Mouse (Mus musculus) kidney, postnatal 36 days (tissue): ENCODE data around the gene Leap2.

Experiments used
- DNase-seq, 2 experiments: peaks; one replicate each; pipeline ENCODE4 v3.0.0; 2021 to 2022; ENCODE audit warnings: mixed read lengths in 2 of 2

Gene Leap2

DNA sequence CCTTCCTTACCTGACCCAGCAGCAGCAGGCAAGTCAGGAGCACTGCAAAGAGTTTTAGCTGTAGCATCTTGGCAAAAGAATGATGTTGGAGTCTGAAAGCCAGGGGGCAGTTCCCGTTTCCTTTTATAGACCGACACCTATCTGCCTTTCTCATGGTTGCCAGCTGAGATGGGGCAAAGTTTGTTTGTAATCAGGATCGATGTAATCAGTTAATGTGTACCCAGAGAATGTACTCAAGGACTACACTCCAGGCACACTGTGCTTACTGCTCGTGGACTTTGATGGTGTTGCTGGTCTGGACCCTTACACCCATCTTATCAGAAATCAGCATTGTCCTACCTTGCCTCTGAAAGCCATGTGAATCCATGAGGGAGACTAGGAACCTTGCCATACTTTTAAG is at the start of gene Leap2:
TSS of gene Leap2 (minus strand) at position 135 of the 400 bp plus-strand sequence.
- DNase-seq, result peak; percentile 20 to 57

GRCm38 (mm10) chr11:53472709-53473108 is 49.7 kb upstream of the Leap2 start:
- no peak for DNase-seq

DNA sequence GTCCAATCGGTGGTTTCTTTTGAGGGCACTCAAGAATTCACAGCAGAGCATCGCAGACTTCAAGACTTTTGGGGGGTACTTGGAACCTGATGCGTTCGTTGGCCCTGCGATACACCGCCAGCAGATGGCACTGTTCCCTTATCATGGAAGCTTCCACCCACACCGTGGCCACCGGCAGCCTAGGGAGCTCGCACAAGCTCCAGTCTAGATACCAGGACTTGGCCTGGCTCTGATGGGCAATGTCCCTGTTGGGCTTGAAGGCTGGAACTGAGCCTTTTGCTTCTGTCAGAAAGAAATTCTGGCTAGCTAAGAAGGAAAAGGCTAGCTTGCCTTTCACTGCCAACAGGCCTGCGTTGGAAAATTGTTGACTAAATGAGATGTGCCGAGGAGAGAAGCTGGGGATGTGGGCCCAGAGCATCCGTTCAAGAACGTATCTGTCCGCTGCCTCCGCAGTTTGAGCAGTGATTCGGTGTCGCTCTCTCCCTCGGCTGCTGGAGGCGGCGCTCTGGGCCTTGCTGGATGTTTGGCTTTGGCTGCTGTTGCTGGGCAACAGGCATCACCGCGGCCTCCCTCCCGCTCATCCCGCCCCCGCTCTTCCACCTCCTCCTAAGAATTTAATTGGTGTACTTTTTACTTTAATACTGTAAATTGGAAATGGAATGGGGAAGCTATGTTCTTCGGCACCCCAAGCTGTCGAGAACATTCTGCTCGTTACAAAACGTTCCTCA is 47.2 kb upstream of the Leap2 start, which contains the start of gene Gm9837:
TSS of gene Gm9837 (minus strand) at position 512 of the 728 bp plus-strand sequence.
- DNase-seq, result peak; percentile 87 to 95

- no peak for DNase-seq
Measured at GRCm38 (mm10) chr11:53469294-53469967, 46.5 kb upstream of the Leap2 start.

DNA sequence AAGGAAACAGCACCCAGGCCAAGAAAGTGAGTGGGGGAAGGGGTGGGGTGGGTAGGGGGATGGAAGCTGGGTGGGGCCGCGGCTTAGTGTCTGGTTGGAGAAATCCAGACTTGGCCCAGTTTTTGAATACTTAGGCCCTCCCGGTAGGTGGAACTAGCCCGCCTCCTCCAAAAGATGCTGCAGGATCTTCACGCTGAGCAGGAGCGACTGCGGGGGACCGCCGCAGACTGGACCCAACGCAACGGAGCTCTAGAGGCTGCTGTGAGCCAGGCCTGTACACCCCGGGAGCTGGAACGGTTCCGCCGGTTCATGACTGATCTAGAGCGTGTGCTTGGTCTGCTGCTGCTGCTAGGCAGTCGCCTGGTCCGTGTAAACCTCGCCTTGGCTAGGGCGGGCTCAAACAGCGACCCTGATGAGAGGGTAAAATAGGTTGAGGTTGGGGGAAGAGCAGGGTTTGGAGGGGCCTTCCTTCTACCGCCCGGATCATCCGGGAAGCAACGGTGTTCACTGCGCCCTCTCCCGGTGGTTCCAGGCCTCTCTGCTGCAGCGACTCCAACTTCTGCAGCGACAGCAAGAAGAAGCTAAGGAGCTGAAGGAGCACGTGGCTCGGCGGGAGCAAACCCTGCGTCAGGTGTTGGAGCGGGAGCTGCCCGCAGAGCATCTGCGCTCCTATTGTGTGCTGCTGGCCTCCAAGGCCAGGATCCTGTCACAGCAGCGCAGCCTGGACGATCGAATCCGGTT is 43.4 kb upstream of the Leap2 start:
- DNase-seq, result peak; percentile 76 to 91

DNA sequence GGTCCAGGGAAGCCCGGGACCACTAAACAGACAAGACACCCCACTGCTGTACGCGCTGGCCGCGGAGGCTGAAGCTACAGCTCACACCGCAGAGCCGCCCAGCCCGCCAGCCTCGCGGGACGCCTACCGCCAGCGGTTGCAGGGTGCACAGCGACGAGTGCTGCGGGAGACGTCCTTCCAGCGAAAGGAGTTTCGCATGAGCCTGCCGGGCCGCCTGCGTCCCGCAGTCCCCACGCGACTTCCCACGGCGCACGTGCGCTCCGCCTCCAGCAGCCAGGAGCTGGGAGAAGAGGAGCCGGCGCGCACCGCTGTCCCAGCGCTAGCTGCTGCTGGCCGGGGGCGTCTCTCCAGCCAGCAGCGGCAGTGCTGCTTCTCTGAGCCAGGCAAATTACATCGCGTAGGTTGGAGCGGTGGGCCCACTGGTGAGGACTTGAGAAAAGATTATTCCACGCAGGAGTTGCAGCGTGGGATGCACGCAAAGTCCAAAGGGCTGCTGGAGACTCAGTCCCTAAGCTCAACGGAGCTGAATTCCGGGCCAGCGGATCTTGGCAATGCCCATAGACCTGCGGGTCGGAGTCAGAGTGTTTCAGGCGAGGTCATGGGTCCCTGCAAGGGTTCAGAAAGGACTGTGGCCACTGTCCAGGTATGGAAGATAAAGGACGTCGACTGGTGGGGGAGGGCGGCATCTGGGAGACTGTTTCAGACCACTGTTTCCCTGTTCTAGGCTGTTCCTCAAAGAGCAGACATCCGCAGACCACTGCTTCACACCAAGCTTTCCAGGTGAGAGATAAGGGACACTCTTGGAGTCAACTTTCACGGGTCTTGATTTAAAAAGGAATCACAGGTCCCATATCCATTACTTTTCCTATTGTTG is 40.8 kb upstream of the Leap2 start:
- peak in 1 of 2 experiments; percentile 56 for DNase-seq

DNA sequence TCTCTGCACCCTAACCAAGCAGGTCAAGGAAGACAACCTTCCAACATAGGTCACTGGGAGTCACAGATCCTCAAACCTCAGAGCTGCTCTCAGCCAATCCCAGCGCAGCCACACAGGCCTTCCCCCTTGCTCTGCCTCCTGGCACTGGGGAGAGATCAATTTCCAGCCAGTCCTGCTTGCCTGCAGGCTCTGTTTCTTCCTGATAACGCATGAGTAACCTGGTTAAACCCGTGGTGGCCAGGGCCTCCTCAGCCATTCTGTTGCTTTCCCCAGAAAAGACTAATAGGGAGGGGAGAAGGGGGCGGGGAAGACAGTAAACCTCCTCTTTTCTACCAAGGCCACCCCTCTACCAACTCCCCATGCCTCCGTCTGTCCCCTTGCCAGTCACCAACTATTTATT is 38.8 kb upstream of the Leap2 start:
- DNase-seq, result peak in 1 of 2 experiments; percentile 58

DNA sequence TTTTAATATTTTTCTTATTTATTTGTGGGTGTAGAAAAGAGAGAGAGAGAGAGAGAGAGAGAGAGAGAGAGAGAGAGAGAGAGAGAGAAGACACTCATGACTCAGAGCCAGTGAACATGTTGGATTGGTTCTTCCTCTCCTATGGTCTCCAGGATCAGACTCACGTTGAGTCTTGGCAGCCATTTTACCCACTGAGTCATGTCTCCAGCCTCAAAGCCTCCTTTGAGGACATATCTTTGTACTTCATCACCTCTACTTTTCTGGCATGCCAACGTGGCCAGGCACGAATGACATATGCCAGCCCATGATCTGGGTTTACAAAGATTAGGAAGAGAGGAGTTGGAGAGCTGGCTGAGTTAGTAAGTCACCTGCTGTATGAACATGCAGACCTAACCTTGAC is 37.2 kb upstream of the Leap2 start:
- DNase-seq, result no peak

DNA sequence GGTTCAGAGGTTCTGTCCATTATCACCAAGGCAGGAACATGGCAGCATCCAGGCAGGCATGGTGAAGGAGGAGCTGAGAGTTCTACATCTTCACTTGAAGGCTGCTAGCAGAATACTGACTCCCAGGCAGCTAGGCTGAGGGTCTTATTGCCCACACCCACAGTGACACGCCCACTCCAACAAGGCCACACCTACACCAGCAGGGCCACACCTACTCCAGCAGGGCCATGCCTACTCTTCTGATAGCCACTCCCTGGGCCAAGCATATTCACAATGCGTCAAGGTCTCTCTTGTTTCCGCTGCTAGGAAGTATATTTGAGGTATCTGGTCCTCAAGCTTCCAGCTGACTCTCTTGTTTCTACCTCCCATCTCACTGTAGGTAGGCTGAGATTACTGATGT is 36.0 kb upstream of the Leap2 start:
- no peak for DNase-seq

DNA sequence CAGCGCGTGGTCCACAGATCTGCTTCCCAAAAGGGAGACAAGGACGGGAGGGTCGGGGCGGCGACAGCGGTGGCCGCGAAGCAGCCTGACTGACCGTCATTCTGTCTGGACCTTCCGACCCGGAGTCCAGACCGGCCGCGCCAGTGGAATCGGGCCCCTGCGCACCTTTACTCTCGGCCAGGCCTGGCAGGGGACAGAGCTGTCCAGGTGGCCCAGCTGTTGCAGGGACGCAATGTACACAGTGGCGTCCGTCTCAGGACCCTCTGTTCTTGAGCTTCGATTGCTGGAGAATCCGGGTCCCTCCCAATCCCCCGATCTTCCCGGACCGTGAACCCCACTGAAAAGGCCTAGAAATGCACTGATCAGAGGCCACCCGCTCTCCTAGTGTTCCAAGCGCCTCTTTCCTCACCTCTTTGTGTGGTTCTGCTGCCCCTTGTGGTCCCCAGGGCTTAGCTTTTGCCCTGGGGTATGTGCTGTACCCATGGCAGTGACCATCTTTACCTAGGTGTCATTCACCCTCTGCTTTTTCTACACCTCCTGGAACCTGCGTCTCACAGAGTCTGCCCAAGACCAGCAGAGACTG is 34.5 kb upstream of the Leap2 start:
- peak in 1 of 2 experiments; percentile 31 for DNase-seq

DNA sequence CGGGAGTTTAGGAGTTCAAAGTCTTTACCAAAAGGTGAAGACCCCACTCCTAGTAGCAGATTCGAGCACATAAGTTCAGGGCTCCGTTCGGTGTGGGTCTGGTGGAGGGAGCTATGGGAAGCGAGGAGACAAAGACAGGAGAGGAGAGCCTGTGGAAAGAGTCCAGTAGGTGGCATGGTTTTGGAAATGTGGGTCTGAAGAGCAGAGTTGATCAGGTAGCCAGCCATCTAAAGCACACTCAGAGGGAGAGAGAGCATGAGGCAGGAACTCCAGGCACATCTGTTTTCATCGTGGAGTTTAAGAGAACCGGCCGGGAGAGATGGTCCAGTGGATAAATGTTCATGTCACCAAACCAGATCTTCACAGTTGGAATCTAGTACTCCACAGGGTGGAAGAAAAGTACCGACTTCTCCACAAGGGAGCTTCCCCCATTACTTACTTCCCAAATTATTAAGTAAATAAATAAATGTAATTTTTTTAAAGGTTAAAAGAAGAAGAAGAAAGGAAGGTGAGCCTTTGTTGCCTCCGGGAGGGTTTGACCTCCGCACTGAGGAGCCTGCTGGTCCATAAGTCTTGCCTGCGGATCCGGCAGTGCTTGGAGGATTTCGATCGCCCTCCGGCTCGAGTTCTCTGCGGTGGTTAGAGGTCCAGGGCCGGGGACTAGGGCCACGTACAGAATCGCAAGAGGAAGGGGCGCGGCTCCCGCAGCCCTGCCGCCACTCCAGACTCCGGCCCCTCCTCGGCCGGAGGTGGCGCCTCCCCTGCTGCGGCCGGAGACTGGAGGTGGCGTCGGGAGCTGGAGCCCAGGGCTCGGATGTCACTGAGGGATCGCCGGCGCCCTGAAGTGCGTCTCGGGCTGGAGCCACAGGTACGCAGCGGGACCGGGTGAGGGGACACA is 33.8 kb upstream of the Leap2 start, which contains the start of the genes Gm10447 and Shroom1:
TSS of gene Gm10447 (minus strand) at position 637 of the 898 bp plus-strand sequence.
TSS of gene Shroom1 (plus strand) at position 732 of the 898 bp plus-strand sequence.
- DNase-seq, result peak; percentile 56 to 75

DNA sequence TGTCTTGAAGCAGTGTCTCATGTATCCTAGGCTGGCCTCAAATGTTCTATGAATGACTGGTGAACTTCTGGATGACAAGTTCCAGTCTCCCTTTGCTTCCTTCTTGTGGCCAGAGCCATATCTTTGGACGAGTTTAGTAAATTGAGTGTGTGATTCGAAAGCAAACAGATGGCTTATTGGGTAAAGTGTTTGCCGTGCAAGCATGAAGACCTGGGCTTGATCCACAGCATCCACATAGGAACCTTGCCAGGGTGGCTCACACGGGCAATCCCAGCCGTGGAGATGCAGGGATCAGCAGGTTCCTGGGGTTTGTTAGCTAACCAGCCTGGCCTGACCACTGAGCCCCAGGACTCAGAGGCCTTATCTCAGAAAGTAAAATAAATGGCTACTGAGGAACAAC is 30.1 kb upstream of the Leap2 start:
- DNase-seq, result no peak

- DNase-seq, result peak in 1 of 2 experiments; percentile 59
Measured at GRCm38 (mm10) chr11:53452396-53452795, 29.4 kb upstream of the Leap2 start.

GRCm38 (mm10) chr11:53451361-53451760 is 28.4 kb upstream of the Leap2 start:
- no peak for DNase-seq

DNA sequence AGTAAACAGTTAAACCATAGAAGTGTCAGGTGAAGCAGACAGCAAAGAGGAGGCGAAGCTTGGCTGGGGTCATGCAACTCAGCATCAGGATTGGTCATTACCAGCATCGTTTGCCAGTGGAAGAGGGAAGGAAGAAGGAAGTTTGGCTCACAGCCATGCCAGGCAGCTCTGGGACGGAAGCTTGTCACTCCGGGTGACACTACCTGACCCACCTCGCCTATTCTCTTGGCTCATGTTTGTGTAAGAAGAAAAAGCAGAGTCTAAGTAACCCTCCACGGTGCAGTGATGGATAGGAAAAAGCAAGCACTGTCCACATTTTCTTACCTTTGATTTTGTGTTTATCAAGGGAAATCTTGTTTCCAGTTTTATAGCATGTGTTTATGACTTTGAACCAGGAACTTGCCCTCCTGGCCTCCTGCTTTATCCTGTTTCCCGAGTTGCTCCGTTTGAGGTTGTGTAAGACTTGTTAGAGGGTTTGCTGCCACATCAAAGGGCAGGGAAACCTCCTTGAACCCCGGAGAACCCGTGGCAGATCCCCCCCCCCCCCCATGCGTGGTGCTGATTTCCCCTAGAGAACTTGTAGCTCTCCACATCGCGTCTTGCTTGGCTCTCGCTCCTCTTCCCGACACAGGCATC is 27.2 kb upstream of the Leap2 start:
- DNase-seq, result peak in 1 of 2 experiments; percentile 27

GRCm38 (mm10) chr11:53448529-53448928 is 25.6 kb upstream of the Leap2 start:
- DNase-seq, result peak; percentile 83 to 92

GRCm38 (mm10) chr11:53447996-53448395 is 25.0 kb upstream of the Leap2 start:
- DNase-seq, result no peak

- no peak for DNase-seq
Measured at GRCm38 (mm10) chr11:53446183-53446582, 23.2 kb upstream of the Leap2 start.

GRCm38 (mm10) chr11:53445562-53445961 is 22.6 kb upstream of the Leap2 start:
- no peak for DNase-seq

GRCm38 (mm10) chr11:53443861-53444260 is 20.9 kb upstream of the Leap2 start:
- peak in 1 of 2 experiments; percentile 70 for DNase-seq
